Mouse (Mus musculus) right cerebral cortex, postnatal 36 days (tissue): ENCODE data around the gene Hapln4.
"Not testable (repeated sequence)": the region's sequence is repeated elsewhere in the genome, so short reads cannot be mapped to it uniquely, and the experiment has no call there.

Experiments
- DNase-seq, 2 experiments: peaks; one replicate each; pipeline ENCODE4 v3.0.0; 2022; ENCODE audit warnings: low spot score in 2 of 2, mixed read lengths in 1 of 2

The Hapln4 gene

GRCm38 (mm10) chr8:70083285-70083684 is at the start of gene Hapln4:
TSS of gene Hapln4 (plus strand) at chr8:70083457.
- DNase-seq: peak in 1 of 2 experiments; percentile 56

GRCm38 (mm10) chr8:70037994-70038393 is 45.3 kb upstream of the Hapln4 start:
- DNase-seq: no peak

GRCm38 (mm10) chr8:70041885-70042546 is 41.2 kb upstream of the Hapln4 start:
- DNase-seq: peak in 1 of 2 experiments; percentile 28

GRCm38 (mm10) chr8:70042583-70043455 is 40.4 kb upstream of the Hapln4 start, which contains the start of the genes Mau2 and Sugp1:
TSS of gene Mau2 (minus strand) at chr8:70042734.
TSS of gene Sugp1 (plus strand) at chr8:70042813.
- peak; percentile 89 for DNase-seq

- DNase-seq: no peak
Measured at GRCm38 (mm10) chr8:70043996-70044395, 39.3 kb upstream of the Hapln4 start.

GRCm38 (mm10) chr8:70049662-70050061 is 33.6 kb upstream of the Hapln4 start:
- no peak for DNase-seq

GRCm38 (mm10) chr8:70050434-70050833 is 32.8 kb upstream of the Hapln4 start:
- not testable (repeated sequence) for DNase-seq

GRCm38 (mm10) chr8:70057721-70058120 is 25.5 kb upstream of the Hapln4 start:
- no peak for DNase-seq

GRCm38 (mm10) chr8:70071836-70072440 is 11.3 kb upstream of the Hapln4 start:
- no peak for DNase-seq

GRCm38 (mm10) chr8:70072441-70073069 is 10.7 kb upstream of the Hapln4 start, which contains the start of gene Tm6sf2:
TSS of gene Tm6sf2 (plus strand) at chr8:70072924.
- no peak for DNase-seq

GRCm38 (mm10) chr8:70073120-70073519 is 10.1 kb upstream of the Hapln4 start:
- no peak for DNase-seq

GRCm38 (mm10) chr8:70073682-70074081 is 9.6 kb upstream of the Hapln4 start:
- no peak for DNase-seq

GRCm38 (mm10) chr8:70081976-70082375 is 1.3 kb upstream of the Hapln4 start:
- no peak for DNase-seq

- no peak for DNase-seq
Measured at GRCm38 (mm10) chr8:70084191-70085065, 1.2 kb downstream of the Hapln4 start.

- no peak for DNase-seq
Measured at GRCm38 (mm10) chr8:70086151-70086550, 2.9 kb downstream of the Hapln4 start.

GRCm38 (mm10) chr8:70087237-70087636 is 4.0 kb downstream of the Hapln4 start:
- DNase-seq: no peak

GRCm38 (mm10) chr8:70087836-70088650 is 4.8 kb downstream of the Hapln4 start:
- DNase-seq: peak in 1 of 2 experiments; percentile 58

GRCm38 (mm10) chr8:70089296-70089960 is 6.2 kb downstream of the Hapln4 start:
- DNase-seq: no peak

- no peak for DNase-seq
Measured at GRCm38 (mm10) chr8:70092786-70093185, 9.5 kb downstream of the Hapln4 start.
